Mouse (Mus musculus) heart, postnatal 10 days (tissue): Measurements from ENCODE around the gene Gramd4. TPM values are rescaled to one million over a fixed set of nuclear protein-coding genes. Genes with fewer than 3 reads are reported as not detected.
"Not testable (repeated sequence)": the region's sequence is repeated elsewhere in the genome, so short reads cannot be mapped to it uniquely, and the experiment has no call there.

Experiments
- DNase-seq, 2 experiments: peaks; one replicate each; pipeline ENCODE4 v3.0.0; 2021
- intact Hi-C: fragments of 180-260 bp; cut with DNase I; formaldehyde crosslinking; loops from one replicate; pipeline ENCODE4 v1.15.1; 2025
- total RNA-seq, 2 experiments: library from RNA; stranded (reverse); gene quantifications; 2 replicates each; pipeline ENCODE4 v1.2.3; 2021

Gene Gramd4
- total RNA-seq, 2 experiments from 2014 or later: 37.2 to 42.1 TPM

DNA sequence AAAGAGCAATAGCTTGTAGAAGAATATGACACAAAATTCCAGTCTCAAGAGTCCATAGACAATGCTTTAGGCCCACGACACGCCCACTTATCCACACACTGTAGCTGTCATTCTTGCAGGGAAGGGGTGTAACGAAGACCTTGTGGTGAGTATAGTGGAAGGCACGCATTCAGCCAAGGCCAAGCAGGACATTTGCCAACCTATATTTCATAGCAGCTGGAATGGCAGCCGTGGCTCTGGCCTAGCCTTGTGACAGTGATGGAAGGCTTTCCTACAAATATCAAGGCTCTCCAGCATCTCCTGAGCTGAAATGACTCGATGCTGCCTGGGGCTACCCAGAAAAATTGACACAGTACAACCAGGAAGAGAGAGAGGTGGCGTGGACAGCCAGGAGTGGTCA is 87.6 kb downstream of the Gramd4 start:
- intact Hi-C loops: no loop called here
- DNase-seq: no peak

DNA sequence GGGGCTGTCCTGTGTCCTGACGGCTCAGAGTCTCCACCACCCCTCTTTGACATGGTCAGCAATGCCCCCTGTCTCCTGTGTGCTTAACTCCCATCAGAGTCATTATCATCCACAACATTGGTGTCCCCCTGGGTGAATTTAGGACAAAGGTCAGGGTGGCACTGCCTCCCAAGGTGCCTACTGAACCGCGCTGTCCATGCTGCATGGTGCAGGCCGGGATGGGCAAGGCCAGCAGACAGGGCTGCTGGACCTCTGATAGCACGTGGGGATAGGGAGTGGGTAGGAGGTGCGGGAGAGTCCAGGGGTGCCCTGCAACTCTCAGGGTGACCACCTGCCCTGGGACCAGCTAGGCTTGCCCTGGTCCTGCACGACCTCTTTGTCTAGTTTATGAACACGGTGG is 89.4 kb downstream of the Gramd4 start:
- DNase-seq: no peak
- intact Hi-C loops: no loop called here

DNA sequence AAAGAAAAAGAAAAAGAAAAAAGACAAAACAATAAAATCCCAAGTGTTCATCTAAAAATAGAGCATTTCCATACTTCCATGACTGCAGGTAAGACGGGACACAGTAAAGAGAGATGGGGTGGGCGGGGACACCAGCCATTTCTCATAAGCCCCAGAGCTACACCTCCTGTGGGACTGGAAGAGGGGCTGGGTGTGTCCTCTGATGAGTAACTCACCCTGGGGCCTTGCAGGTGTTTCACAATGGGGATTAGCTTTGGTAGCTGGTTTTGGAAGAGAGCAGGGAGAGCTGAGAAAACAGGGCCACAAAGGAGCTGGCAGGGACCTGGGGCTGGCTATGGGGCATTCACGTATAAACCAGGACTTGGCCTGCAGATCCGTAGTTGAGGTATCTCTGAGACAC is 93.1 kb downstream of the Gramd4 start:
- intact Hi-C loops: no loop called here
- no peak for DNase-seq

DNA sequence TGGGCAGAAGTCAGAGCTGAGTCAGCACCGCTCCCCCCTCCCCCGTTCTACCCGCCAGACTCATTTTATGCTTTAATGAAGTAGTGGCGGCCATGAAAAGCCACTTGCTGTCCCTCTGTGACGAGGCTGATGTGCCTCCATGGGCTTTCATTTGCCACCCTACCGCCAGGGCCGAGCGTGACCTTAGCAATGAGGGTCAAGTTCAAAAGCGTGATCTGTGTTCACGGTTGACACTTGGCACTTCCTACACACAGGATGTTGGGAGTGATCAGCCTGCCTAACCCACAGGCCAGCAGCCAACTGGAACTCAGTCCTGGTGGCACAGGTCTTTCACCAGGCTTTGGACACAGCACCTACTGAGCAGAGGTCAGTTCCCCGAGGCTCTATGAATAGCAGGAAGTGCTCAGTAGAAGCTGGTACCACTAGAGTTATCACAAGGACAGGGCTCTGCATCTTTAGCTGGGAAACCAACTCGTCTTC is 96.0 kb downstream of the Gramd4 start:
- DNase-seq: no peak
- intact Hi-C loops: no loop called here

DNA sequence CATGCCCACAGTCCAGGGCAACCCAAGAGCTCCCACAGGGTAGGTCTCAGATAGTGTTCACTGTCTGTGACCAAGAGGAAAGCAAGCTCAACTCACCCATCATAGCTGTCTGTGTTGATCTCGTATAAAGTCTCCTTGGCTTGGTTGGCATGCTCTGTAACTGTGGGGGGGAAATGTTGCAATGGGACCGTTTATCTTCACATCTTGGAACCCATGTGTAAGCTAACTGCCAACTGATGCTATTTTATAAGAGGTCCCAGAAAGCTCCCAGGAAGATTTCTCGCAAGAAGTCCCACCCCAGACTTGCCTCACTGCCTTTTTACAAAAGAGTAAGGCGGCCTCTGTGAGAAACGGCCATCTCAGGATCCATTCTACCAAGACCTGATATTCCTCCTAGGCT is 99.0 kb downstream of the Gramd4 start:
- DNase-seq: no peak
- intact Hi-C loops: no loop called here

DNA sequence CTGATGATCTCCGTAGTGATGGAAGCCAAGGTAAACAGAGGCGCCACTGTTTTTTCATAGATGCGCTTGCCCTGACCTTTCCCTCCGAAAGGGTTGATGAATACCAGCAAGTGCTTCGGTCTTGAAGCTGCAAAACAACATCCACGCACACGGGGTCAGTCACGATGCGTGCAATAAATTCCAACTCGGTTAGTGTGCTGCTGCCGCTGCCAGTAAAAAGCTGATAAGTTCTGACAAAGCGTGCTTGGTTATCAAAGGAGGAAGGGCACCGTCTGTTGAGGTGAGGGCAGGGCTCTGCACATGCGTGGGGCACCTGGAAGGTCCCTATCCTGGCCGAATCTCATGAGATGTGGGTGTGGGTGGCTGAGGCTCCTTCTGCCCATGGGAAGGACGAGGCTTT is 101.6 kb downstream of the Gramd4 start:
- intact Hi-C loops: no loop called here
- no peak for DNase-seq

DNA sequence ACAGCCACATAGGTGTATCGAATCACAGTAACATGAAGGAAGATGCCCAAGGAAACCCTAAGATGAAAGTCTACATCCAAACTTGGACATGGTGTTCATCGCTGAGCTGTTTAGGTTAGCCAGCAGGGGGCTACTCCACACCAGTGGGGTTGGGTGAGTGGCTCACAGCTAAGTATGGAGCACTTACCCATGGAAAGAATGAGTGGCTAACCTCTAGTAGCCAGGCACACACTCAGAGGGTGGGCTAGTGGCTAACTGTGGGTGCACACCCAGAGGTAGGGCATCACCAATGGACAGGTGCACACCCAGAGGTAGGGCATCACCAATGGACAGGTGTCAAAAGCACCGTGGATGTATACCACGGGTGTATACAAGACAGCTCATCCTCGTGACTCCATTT is 102.2 kb downstream of the Gramd4 start:
- intact Hi-C loops: no loop called here
- no peak for DNase-seq

DNA sequence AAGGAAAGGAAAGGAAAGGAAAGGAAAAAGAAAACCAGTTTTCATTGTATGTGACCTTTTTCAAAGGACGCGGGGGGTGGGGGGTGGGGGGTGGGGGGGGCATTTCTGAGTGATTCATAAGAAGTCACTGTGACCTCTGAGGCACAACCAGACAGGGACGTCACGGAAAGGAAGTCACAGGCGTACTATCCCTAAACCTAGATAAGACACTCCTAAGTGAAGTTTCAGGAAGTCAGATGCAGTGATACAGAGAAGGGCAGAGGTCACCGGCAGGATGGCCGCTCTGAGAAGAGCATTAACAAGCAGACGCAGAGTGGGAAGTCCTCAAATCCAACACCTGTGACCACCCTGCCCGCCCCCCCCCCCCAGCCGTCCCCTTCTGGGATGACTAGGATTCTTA is 103.4 kb downstream of the Gramd4 start:
- no peak for DNase-seq
- intact Hi-C loops: no loop called here

DNA sequence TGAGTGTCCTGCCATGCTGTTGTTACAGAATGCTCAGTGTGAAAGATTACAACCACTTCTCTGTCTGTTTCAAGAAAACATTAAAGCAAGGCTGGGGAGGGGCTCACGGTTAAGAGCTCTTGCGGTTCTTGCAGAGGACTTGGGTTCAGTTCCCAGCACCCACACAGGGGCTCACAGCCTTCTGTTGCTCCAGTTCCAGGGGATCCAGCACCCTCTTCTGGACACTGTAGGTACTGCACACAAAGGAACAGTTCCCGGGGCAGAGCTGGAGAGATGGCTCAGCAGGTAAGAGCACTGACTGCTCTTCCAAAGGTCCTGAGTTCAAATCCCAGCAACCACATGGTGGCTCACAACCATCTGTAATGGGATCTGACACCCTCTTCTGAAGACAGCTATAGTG is 104.3 kb downstream of the Gramd4 start:
- intact Hi-C loops, DNase-seq: not testable (repeated sequence)

DNA sequence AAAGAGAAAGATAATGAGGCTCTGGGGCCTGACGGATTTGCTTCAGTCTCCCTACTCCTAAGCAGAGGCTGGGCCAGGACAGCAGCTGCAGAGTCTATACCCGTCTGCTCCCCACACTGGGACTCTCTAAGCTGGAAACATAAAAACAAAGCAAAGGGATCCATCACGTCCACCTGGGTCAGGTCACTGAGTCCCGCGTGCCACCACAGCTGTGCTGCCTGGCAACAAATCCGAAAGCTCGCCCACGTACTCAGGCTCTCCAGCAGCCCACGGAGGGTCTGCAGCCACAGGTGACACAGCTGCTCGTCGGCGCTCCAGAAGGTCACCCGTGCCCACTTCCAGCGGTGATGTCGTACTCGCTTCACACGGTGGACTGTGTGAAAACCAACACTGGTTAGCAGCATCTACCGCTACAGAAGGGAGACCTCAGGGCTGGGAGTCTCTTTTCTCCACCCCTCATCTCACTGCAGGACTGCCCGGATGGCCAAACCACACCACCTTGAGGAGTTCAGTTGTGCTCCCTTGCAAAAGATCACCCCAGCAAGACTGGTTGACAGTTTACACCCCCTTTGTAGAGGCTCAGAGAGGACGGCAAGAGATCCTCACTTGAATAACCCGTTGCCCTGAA is 107.3 kb downstream of the Gramd4 start:
- no peak for DNase-seq
- intact Hi-C loops: no loop called here

DNA sequence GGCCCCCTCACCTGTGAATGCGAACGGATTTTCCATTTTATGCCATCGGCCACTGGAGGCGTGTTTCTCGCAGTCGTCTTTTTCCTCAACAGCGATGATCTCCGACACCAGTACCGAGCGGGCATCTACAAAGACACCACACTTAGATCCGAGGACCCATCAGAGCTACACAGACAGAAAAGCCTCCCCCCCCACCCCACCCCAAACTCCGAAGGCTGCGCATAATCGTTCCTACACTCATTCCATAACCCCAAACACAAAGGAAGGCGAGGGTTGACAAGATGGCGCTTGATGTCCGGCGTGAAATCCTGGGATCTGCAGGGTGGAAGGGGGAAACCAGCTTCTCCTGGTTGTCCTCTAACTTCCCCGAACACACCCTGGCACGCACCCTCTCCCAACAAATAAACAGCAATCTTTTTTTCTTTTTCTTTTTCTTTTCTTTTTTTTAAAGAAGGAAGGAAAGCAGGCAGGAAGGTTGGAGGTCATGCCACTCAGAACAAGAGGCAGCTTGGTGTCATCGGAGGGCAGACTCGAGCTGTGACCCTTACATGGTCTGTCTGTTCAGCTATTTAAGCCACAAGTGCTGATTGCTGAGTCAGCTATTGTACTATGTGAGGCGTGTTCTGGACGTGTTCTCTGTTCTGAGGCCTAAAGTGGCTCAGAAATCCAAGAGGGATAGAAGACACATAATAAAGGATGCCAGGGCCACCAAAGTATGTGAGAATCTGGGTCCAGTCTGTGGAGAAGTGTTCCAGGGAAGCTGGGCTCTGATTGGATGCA is 108.5 kb downstream of the Gramd4 start:
- no peak for DNase-seq
- intact Hi-C loops: loop anchor here (2.0 kb wide), 1 partner anchor 63 kb away; no protein-coding TSS in a partner anchor

DNA sequence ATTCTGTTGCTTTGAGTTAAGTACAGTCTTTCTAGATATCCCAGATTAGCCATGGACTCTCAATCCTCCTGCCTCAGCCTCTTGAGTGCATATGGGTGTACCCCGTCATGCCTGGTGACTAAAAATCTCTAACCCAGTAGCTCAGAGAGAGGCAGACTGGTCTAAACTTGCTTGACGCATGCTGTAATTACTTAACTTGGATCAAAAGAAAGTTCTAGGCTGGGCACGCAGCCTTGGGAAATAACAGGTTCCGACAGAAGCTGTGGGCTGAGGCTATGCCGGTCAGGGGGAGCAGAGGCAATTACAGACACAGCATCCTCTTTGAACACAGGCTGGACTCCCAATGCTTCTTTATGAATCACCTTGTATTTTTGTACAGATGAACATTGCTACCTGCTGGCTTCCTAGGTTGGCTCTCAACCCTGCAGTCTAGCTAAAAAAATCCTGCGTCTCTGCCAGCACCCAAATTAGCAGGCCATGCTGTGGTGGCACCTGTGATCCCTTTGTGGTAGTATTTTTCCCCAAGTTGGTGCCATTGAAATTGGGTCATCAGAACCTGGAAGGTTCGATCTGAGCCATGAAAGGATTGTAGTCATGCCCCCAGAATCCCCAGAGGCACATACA is 109.6 kb downstream of the Gramd4 start:
- intact Hi-C loops: loop anchor here (2.0 kb wide), 1 partner anchor 62 kb away; no protein-coding TSS in a partner anchor
- no peak for DNase-seq

DNA sequence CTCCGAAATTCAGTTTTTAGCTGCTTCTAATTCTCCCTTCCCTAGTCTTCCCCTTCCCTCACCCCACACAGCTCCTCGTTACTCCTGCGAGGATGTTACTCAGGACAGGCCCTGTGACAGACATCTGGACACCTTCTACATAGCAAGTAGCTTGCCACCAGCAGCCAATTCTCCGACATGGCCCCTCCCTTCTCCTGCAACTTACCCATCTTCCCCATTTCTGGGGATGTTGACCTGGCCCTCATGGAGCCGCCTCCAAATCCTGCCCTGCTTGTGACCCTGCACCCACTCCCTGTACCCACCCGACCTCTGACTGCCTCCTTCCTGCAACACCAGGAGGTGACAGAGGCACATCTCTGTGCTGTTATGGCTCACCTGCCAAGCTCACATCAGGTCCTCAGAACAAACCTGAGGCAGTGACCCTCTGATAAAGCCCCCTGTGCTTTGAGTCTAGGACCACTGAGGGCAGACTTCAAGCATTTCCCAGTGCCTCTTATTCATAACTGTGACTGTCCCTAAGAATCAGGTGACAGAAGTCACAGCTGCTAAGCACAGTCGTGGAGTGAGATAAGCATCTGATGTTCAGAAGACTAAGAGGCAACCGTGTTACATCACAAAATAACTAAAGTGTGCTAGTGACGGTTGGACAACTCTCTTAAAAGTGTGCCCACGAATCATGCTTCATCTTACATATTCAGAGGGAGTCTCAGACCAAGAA is 110.5 kb downstream of the Gramd4 start:
- no peak for DNase-seq
- intact Hi-C loops: loop anchor here (2.0 kb wide), 1 partner anchor 61 kb away; no protein-coding TSS in a partner anchor

DNA sequence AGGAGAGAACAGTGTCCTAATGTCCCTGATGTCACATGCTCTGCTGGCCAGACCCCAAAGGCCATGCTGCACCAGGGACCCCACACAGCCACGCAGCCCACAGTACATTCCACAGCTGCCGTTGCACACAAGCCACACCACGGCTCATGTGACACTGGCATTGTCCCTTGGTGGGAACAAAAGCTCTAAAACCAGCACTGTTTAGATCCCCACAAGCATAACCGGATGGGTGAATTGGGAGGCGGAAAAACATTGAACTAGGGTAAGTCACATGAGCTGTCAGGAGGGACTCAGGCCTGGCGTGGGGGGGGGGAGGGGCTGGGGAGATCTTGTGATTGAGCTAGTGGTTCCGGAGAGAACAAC is 111.0 kb downstream of the Gramd4 start:
- intact Hi-C loops: no loop called here
- peak in 1 of 2 experiments; percentile 40 for DNase-seq

DNA sequence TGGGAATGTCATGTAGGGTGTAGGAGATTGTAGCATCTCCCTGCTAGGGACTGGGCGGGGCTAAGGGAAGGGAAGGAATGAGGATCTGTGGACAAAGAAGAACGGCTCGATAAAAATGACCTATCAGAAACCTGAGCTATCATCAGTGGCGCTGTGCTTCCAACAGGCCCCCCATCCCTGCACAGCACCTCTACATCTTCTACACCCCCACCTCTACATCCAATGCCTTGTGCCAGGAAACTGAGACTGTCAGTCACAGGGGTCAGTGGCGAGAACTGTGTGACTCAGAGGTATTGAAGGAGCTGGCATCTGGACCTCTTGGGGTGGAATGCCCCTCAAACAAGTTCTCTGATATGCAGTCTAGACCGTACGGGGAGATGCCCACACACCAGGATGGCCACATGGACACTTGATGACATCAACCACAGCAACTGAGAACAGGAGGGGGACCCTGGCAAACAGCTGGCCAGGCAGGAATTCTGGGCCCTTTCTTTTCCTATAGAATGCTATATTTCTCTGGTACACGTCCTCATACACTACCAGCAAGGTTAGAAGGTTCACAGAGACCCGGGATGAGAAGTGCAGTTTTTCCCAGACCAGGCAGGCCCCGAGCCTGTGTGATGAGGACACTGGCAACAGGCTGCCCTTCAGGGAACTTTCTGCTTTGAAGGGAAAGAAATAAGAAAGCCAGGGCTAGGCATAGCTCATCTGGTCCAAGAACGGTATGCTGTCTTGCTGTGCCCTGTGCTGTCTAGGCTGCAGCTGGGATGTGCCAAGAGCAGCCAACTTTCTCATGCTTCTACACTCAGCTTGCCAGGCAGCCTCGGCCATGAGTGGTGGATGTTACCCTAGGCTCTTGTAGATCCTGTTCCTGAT is 111.7 kb downstream of the Gramd4 start:
- DNase-seq: no peak
- intact Hi-C loops: no loop called here

DNA sequence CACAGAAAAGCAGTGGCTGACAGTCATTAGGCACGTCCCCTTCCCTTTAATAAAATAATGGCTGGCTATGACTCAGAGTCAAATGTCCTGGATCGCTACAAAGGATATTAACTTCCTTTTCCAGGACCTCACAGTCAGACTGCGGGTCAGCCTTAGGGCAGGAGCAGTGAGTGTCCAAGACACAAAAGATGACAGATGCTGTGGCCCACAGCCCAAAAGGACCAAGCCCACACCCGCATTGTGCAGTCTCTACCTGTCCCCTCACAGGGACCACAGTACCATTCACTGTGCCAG is 112.3 kb downstream of the Gramd4 start:
- intact Hi-C loops: no loop called here
- DNase-seq: peak in 1 of 2 experiments; percentile 50

DNA sequence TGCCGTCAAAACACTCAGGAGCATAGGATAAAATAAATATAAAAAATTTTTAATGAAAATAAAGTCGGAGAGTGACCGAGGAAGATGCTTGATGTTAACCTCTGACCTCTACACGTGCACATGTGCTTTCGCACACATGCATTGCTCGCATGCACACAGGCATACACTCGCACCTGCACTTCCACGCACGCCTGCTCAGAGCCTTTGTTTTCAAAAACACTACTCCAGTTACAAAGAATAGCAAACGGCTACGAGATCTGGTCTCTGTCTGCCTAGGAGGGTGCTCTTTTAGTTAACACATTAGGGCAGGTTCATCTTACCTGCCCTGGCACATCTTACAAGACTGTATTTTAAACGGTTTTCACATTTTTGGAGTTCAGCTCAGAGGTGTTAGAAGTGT is 113.8 kb downstream of the Gramd4 start:
- DNase-seq: no peak
- intact Hi-C loops: no loop called here

DNA sequence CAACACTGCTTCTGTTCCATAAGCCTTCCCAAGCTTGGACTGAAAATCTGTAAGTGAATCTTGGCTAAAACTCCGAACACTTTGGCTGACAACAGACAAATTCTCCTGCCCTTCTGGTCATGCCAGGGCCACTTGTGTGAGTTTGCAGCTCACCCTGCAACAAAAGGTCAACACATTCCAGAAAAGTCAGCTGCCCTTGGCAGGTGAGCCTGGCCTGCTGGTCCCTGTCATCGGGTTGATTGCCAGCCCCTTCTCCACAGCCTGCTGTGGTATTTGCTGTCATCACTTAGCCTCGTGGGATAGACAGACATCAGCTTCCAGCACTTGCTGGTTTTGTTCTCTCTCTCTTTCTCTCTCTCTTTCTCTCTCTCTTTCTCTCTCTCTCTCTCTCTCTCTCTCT is 114.6 kb downstream of the Gramd4 start:
- DNase-seq: peak; percentile 84 to 88
- intact Hi-C loops: no loop called here

DNA sequence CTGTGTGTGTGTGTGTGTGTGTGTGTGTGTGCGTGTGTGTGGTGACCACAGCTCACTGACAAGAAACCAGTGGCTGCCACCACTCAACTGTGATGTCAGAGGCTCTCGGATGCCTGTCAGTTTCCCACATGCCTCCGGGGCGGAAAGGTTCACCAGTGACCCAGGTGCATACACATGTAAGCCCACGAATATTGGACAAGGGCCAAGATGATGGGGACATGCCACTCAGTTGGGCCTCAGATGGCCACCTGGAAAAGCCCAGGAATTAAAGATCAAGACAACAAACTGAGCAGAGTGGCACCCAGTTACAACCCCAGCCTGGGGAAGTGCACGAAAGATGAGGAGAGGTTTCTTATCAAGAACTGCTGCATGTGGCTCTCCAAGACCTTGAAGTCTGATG is 115.0 kb downstream of the Gramd4 start:
- intact Hi-C loops: no loop called here
- DNase-seq: peak in 1 of 2 experiments; percentile 53
